Mouse (Mus musculus) neutrophil, adult 5-6 weeks (primary cell): Measurements from ENCODE around the gene 1700025B11Rik. TPM values are rescaled to one million over a fixed set of nuclear protein-coding genes. Genes with fewer than 3 reads are reported as not detected.
"Not testable (repeated sequence)": the region's sequence is repeated elsewhere in the genome, so short reads cannot be mapped to it uniquely, and the experiment has no call there.

Experiments used
- ATAC-seq: fragments of 151-379, 151-347 bp; 2 replicates; pipeline ENCODE4 v1.8.0; 2017; ENCODE audit warnings: mild to moderate bottlenecking, moderate TSS enrichment; ENCODE audit not compliant: insufficient number of reproducible peaks, poor library complexity, low FRiP score, severe bottlenecking; ENCODE audit errors: extremely low read depth
- total RNA-seq: library from RNA; stranded (forward); fragments of 200-1000 nt; gene quantifications from 2 replicates; pipeline ENCODE4 v1.2.3, GENCODE M21; 2017

Gene 1700025B11Rik
- not detected in 2 replicates for total RNA-seq

DNA sequence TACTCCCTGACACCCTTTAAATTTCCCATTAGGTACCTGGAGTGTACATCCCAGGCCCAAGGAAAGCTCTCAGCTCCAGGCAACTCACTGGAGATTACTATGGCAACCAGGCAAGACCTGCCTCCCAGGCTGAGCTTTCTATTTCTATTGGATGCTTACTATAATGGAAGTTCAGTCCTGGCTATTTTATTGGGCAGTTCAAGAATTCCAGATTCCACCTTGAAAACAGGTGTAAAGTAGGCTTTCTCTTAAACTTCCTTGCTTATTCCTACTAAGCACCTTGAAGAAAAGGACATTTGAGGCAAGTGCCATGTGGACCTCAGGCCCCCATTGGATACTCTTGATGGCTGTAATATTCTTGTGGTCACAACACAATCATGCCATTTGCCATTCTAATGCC, at the start of gene 1700025B11Rik:
Gene 1700025B11Rik, minus strand, starts transcription at position 101 of the 400 bp plus-strand sequence.
- ATAC-seq = no peak

DNA sequence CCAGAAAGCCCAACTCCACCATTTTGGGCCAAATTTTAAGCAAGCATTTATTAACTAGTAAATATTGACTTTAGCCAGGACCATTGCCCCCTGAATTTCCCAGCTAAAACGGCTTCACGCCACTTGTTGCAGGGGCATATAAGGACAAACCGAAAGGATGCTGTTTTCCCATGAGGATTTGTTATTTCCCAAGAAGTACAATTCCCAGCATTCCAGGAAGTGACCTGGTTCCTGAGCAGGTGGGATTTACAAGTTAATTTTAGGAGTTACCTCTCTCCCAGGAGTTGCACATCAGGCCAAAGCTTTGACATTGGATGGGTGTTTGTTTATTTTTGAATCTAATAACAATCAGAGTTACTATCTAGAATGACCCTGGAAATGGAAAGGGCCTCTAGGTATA, 44.4 kb upstream of the 1700025B11Rik start:
- no peak for ATAC-seq

DNA sequence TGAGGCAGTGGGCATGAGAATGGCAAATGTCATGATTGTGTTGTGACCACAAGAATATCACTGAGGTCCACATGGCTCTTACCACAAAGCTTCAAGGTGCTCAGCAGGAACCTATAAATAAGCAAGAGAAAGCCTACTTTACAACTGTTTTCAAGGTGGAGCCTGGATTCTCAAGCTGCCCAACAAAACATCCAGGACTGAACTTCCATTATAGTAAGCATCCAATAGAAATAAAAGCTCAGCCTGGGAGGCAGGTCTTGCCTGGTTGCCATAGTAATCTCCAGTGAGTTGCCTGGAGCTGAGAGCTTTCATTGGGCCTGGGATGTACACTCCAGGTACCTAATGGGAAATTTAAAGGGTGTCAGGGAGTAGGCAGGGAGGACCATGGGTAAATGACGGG, 37.3 kb upstream of the 1700025B11Rik start, which contains the start of gene Gm36245:
Gene Gm36245, plus strand, starts transcription at position 301 of the 400 bp plus-strand sequence.
- ATAC-seq = no peak

DNA sequence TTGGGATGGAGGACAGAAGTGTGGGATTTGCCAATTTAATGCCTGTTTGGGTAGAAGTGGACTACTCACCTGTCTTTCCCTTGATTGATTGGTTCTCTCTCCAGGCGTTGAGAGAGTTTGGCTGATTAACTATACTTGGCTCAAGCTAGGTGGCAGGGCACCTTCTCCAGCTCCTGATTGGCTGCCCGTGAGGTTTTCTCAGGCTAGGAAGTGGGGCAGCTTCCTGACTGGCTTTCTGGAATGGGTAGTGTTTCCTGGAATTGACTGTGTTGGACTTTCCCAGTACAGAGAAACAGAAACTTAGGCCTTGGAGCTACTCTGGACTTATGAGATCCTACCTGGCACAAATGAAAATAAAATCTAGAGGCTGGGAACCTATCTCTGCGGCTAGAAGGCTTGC, 36.7 kb upstream of the 1700025B11Rik start:
- ATAC-seq = no peak

DNA sequence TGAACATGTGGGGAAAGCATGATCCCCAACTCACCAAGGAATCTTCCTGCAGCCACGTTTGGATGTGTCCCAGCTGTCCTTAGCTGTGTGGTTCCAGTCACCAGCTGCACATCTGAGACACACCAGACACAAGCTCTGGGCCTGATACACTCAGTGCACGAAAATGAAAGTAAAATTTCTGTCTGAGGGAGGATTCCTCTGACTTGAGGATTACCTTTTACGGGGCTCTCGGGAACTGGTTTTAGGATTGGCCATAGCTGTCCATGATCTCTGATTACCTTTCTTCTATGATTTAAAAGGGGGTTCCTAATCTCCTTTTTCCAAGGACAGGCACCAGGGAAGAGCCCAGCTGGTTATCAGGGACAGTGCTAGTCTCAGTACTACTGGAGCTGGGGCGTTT, 34.3 kb upstream of the 1700025B11Rik start, which contains the start of gene Apol10b:
Gene Apol10b, minus strand, starts transcription at position 165 of the 400 bp plus-strand sequence.
- no peak for ATAC-seq

DNA sequence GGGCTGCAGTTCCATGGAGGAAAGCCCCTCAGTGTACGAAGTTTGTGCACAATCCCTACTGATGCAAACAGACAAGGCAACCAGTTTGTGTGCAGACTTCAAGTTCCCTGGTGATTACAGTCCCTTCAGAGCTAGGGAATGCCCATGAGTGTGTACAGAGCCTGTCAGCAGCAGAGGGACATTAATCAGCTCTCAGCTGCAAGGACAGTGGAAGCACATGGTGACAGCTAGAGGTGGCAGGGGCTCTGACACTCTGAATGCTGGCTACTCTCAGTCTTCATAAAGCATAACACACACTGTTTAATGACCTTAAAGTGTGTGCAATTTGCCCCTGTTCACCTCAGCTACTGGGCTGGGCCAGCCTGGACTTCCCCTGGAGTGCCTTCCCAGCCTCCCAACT, 31.9 kb upstream of the 1700025B11Rik start:
- no peak for ATAC-seq

DNA sequence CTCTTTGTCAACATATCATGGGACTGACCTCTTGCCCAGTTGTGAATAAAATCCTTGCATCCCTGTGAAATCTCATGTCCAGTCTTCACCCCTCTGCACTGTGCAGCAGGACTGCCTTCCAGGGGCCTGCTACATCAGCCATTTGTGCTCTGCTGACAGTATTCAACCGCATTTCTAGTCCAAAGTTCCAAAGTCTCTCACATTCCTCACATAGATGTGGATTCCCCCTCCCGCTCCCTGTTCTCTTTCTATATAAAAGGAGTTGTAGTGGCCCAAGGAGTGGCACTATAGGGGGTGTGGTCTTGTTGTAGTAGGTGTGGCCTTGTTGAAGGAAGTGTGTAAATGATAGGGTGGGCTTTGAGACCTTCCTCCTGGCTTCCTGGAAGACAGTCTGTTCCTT, 29.2 kb upstream of the 1700025B11Rik start:
- no peak for ATAC-seq

DNA sequence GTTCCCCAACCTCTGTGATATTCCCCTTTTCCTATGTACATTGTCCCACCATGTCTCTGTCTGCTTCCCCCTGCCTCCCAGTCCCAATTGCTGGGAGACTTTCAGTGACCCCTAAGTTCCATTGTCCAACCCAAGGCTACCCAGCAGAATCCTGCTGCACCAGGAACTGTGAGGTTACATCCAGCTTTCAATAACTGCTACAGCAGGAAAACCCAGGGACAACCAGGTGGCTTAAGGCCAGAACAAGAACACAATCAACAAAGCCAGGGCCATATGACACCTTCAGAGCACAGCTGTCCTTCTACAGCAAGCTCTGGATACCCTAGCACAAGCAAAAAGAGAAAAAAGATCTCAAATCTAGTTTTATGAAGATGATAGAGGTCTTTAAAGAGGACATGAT, 27.3 kb upstream of the 1700025B11Rik start:
- no peak for ATAC-seq

DNA sequence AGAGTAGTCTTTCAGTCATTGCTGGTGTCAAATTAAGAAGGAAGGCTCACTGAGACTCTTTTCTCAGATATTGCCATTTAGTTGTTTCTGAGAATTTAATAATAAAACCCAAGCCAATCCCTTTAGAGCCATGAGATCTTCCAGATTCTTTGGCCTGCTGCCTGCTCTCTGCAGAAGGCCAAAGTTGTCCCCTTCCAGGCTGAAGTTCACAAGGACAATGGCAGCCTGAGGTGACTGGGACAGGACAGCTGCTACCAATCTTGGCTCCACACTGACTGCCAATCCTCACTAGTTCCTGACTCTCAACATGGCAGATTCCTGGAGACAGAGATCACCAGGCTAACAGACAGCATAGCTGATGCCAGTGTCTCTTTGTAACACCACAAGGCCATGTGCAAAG, 25.3 kb upstream of the 1700025B11Rik start:
- no peak for ATAC-seq

DNA sequence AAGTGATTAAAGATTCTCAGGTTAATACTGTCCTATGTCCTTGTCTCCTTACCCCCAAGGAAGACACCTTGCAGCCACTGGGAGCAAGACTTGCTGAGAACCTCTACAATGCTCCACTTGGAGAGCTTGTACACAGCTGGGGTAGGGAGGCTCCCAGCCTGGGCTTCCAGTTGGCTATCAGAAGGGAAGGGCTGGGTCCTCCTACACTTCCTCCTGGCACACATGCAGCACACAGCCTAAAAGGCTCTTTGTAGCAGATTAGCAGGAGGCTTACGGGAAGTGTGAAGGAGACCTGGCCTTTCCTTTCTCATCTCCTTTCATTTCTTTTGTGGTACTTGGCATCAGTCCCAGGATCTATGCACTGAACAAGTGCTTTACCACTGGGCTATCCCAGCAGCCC, 20.0 kb upstream of the 1700025B11Rik start:
- no peak for ATAC-seq

DNA sequence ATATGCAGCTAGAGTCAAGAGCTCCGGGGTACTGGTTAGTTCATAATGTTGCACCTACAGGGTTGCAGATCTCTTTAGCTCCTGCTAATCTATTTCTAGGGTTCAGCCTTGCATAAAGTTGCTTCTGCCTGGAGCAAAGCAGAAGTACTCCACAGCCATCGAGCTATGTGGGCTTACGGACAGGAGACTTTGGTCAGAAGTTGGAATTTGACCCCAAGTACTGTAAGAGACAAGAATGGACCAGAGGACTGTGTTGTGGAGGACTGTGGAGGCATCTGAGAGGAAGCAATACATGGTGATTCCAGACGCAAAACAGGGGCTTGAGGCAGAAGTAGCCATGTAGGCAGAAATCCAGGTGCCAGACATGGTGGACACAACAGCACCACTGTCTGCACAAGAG, 17.6 kb upstream of the 1700025B11Rik start:
- ATAC-seq = no peak

DNA sequence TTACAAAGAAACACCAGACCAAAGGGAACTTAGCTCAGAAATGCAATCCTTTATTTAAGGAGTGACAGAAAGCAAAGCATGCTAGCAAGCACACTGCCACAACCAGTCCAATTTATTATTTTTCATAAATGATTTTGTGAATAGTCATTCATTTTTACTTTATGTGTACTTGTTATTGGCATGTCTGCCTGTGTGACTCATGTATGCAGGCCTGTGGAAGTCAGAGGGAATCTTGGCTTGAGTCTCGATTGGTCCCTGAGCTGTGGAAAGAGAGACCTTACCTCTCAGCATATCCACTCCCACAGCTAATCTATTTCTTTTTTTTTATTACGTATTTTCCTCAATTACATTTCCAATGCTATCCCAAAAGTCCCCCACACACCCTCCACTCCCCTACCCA, 17.1 kb upstream of the 1700025B11Rik start:
- ATAC-seq = no peak

DNA sequence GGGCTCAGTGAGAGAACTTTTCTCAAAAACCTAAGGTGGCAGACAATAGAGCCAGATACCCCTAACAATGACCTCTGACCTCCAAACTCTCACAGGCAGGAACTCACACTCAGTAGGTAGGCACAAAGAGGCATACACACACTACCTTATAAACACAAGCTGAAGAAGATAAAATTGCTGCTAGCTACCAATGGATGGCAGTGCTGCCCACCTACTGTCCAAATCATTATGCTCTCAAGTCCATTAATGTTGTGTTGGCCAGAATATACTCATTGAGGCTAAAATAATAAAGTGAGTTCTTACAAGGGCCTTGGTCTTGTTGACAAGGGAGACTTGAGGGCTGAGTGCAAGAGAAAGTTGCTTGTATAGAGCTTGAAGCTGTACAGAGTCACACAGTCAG, 1.5 kb upstream of the 1700025B11Rik start:
- ATAC-seq = no peak

DNA sequence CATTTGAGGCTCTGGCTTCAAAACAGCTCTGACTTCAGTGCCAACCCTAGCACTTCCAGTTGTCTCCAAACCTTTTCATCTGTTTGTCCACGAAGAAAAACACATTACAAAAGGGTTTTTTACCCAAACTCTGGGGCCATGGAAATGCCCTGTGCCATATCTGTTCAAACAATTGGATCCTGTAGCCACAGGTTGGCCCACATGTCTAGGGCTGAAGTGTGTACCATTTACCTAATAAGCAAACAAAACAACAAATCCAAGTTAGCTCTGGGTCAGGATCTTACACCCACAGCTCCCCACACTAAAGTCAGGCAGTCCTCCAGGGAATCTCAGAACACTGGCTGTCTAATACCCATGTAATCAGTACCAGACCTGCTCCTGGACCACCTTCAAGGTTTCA, 22.5 kb downstream of the 1700025B11Rik start:
- ATAC-seq = not testable (repeated sequence)

DNA sequence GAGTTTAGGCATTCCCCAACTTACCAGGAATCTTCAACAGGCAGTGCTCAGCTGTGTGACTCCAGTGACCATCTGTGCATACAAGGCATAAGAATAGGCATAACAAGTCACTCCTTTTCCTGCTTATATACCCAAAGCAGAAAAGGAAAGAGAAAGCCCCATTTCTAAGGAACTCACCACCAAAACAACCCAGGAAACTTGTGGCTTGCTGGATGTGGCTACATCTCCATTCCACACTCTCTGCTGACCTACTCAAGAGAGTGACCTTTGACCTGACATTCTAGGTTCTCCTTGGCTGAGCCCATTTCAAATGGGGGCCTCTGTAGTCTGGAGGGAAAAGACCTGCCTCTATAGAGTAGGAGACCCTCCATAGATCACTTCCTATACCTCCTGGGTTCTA, 28.5 kb downstream of the 1700025B11Rik start, which contains the start of gene Apol7c:
Gene Apol7c, minus strand, starts transcription at position 101 of the 400 bp plus-strand sequence.
- ATAC-seq = no peak

DNA sequence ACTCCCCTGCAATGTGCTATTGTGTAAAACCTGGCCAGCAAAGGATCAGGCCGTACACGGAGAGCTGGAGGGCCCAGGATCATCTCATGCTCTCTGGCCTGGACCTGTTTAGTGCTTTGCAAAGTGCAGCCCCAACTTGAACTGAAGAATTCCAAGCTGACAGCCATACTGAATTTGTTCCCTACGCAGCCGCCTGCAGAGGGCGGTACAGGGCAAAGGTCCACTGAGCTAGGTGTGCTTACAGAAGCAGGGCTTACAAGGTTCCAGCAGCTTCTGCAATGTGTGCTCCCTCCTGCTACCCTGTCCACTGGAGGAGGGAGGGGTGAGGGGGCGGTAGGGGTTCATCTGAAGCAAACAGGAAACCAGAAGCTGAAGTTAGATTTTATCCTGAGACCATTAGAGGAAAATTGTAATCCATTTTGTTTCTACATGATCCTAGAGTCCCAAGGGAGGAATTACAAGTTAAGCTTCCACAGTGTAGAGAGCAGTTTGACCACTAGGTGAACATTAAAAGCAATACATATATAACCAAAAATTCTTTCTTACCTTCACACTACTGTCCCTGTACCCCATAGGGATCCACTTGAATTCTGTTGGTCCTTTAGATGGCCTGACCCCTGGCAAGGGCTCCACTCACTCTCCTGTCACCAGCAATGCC, 38.4 kb downstream of the 1700025B11Rik start:
- not testable (repeated sequence) for ATAC-seq

DNA sequence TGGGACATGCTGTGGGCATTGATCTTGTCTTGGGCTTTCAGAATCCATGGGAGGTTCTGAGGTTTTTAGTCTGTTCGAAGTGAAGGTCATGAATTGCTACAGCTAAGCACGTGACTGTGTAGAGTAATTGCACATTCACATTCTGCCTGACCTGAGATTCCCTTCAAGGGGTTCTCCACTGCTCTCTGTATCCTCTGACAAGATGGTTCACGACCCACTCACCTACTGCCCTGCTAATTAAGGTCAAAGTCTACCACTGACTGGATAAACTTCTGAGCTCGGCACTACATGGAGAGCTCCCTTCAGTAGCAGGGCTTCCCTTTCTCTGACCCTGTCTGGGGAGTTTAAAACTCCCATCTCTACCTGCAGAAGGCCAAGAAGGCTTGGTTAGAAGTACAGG, 41.1 kb downstream of the 1700025B11Rik start:
- ATAC-seq = not testable (repeated sequence)
